Mouse (Mus musculus): ENCODE data around the gene Ctnna3.

The Ctnna3 gene

GRCm38 (mm10) chr10:63947266-63947665, 517.4 kb downstream of the Ctnna3 start:
- no peak for DNase-seq (ENCODE audit: low spot score)

GRCm38 (mm10) chr10:63950867-63951266, 521.0 kb downstream of the Ctnna3 start:
- no peak for DNase-seq (ENCODE audit: low spot score)

GRCm38 (mm10) chr10:63951481-63951880, 521.6 kb downstream of the Ctnna3 start:
- DNase-seq (ENCODE audit: low spot score), result no peak

GRCm38 (mm10) chr10:63954308-63954930, 524.5 kb downstream of the Ctnna3 start:
- DNase-seq (ENCODE audit: low spot score), result peak; percentile 38

- DNase-seq (ENCODE audit: low spot score), result no peak
These were observed 542.4 kb downstream of the Ctnna3 start for GRCm38 (mm10) chr10:63972300-63972699.

GRCm38 (mm10) chr10:63978101-63978500, 548.2 kb downstream of the Ctnna3 start:
- peak; percentile 4 for DNase-seq (ENCODE audit: low spot score)

GRCm38 (mm10) chr10:63978535-63978934, 548.6 kb downstream of the Ctnna3 start:
- DNase-seq (ENCODE audit: low spot score), result peak; percentile 3

GRCm38 (mm10) chr10:63978969-63979368, 549.1 kb downstream of the Ctnna3 start:
- DNase-seq (ENCODE audit: low spot score), result no peak

- no peak for DNase-seq (ENCODE audit: low spot score)
These were observed 549.5 kb downstream of the Ctnna3 start for GRCm38 (mm10) chr10:63979410-63979809.

GRCm38 (mm10) chr10:63985576-63985975, 555.7 kb downstream of the Ctnna3 start:
- no peak for DNase-seq (ENCODE audit: low spot score)

GRCm38 (mm10) chr10:63994251-63994650, 564.4 kb downstream of the Ctnna3 start:
- DNase-seq (ENCODE audit: low spot score), result no peak

GRCm38 (mm10) chr10:64001531-64001930, 571.6 kb downstream of the Ctnna3 start:
- peak; percentile 53 for DNase-seq (ENCODE audit: low spot score)

GRCm38 (mm10) chr10:64001996-64002395, 572.1 kb downstream of the Ctnna3 start:
- no peak for DNase-seq (ENCODE audit: low spot score)

GRCm38 (mm10) chr10:64020347-64020746, 590.4 kb downstream of the Ctnna3 start:
- DNase-seq (ENCODE audit: low spot score), result no peak

GRCm38 (mm10) chr10:64023340-64023739, 593.4 kb downstream of the Ctnna3 start:
- DNase-seq (ENCODE audit: low spot score), result no peak

- DNase-seq (ENCODE audit: low spot score), result no peak
These were observed 601.0 kb downstream of the Ctnna3 start for GRCm38 (mm10) chr10:64030901-64031300.

GRCm38 (mm10) chr10:64039760-64040535, 610.0 kb downstream of the Ctnna3 start:
- no peak for DNase-seq (ENCODE audit: low spot score)

- DNase-seq (ENCODE audit: low spot score), result no peak
These were observed 611.3 kb downstream of the Ctnna3 start for GRCm38 (mm10) chr10:64041218-64041617.

- no peak for DNase-seq (ENCODE audit: low spot score)
These were observed 612.0 kb downstream of the Ctnna3 start for GRCm38 (mm10) chr10:64041892-64042291.

- DNase-seq (ENCODE audit: low spot score), result no peak
These were observed 619.3 kb downstream of the Ctnna3 start for GRCm38 (mm10) chr10:64049151-64049550.

GRCm38 (mm10) chr10:64049946-64050345, 620.0 kb downstream of the Ctnna3 start:
- no peak for DNase-seq (ENCODE audit: low spot score)

- no peak for DNase-seq (ENCODE audit: low spot score)
These were observed 633.8 kb downstream of the Ctnna3 start for GRCm38 (mm10) chr10:64063704-64064103.

GRCm38 (mm10) chr10:64075944-64076343, 646.0 kb downstream of the Ctnna3 start:
- DNase-seq (ENCODE audit: low spot score), result no peak
